Mouse (Mus musculus): ENCODE measurements around the gene Slc45a1. TPM values are rescaled to one million over a fixed set of nuclear protein-coding genes. Genes with fewer than 3 reads are reported as not detected.

Slc45a1 gene
- polyA plus RNA-seq, 1 experiment from 2014 or later, result 44.7 TPM

GRCm38 (mm10) chr4:150592087-150592486 is 59.9 kb downstream of the Slc45a1 start:
- no peak overlapping the region for H3K4me3 ChIP-seq (ENCODE audit: low read depth, low read length)
- no peaks in the 10 kb centered on the region for H3K36me3 ChIP-seq (ENCODE audit: control insufficient read depth, insufficient read depth, low read length)
- H3K4me1 ChIP-seq (ENCODE audit: control insufficient read depth, insufficient read depth, low read length), result peaks cover 26% of the 10 kb centered on the region
- H3K27ac ChIP-seq (ENCODE audit: low read length), result 0 out of 2 replicates have a peak overlapping the region, but pooled peaks have one; percentile 12
- no peaks in the 10 kb centered on the region for H3K27me3 ChIP-seq (ENCODE audit: control insufficient read depth, insufficient read depth, low read depth, low read length)
- 78% methylated on average over 6 of the region's 6 CpGs for WGBS
- no peak for ATAC-seq
- H3K4me2 ChIP-seq (ENCODE audit: low read length), result no peak overlapping the region
- no peaks in the 10 kb centered on the region for H3K9me3 ChIP-seq (replicated peaks; ENCODE audit: control insufficient read depth, low read length, poor library complexity, severe bottlenecking)
- no peak overlapping the region for H3K9ac ChIP-seq (ENCODE audit: low read depth, low read length)

DNA sequence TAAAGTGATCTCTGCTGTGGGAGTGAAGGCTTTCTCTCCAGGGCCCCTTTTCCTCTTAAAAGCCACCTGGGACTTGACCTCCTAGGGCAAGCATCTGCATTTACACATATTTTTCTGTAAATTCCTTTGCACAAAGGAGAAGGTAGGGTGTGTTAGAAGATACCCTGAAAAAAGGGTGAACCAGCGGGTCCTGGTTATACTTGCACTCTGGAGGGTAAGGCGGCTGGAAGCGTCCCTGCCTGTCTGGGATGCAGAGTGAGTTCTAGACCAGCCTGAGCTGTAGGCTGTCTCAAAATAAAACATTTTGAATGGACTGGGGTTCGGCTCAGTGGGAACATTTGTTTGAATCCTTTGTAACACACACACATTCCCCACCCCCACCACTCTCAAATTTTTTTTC is 60.4 kb downstream of the Slc45a1 start:
- peaks cover 31% of the 10 kb centered on the region for H3K4me1 ChIP-seq (ENCODE audit: control insufficient read depth, insufficient read depth, low read length)
- no peak overlapping the region for H3K4me3 ChIP-seq (ENCODE audit: low read depth, low read length)
- H3K27ac ChIP-seq (ENCODE audit: low read length), result no peak overlapping the region

DNA sequence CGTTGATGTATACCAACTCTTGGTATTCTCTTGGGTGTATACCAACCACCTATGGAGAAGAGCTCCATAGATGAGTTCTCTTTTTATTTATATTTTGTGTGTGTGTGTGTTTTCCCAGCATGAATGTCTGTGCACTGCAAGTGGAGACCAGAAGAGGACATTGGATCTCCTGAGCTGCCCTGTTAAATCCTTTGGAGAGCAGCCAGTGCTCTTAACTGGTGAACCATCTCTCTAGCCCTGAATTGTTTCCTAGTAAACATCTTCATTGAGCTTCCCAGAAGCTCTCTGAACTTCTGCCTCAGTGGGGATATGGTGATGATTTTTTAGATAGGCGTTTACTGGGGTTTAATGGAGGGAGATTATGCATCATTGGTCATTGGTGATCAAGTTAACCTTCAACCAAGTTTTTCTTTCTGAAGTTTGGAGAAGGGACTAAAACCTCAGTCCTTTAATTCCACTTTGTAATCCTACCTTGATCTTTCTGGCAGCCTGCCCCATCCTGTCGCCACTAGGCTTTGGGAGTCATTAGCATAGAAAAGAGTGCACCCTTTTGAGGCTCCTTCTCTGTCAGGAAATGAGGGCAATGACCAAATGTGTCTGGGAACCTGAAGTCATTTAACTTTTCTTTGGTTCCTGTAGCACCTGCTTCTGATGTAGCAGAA is 61.2 kb downstream of the Slc45a1 start:
- no peak for ATAC-seq
- 0 out of 2 replicates have a peak overlapping the region, but pooled peaks have one; percentile 25 for H3K27ac ChIP-seq (ENCODE audit: low read length)
- no peaks in the 10 kb centered on the region for H3K36me3 ChIP-seq (ENCODE audit: control insufficient read depth, insufficient read depth, low read length)
- H3K4me2 ChIP-seq (ENCODE audit: low read length), result no peak overlapping the region
- H3K4me1 ChIP-seq (ENCODE audit: control insufficient read depth, insufficient read depth, low read length), result peaks cover 31% of the 10 kb centered on the region
- H3K9me3 ChIP-seq (replicated peaks; ENCODE audit: control insufficient read depth, low read length, poor library complexity, severe bottlenecking), result no peaks in the 10 kb centered on the region
- no peak overlapping the region for H3K4me3 ChIP-seq (ENCODE audit: low read depth, low read length)
- H3K9ac ChIP-seq (ENCODE audit: low read depth, low read length), result no peak overlapping the region
- H3K27me3 ChIP-seq (ENCODE audit: control insufficient read depth, insufficient read depth, low read depth, low read length), result no peaks in the 10 kb centered on the region
- 41% methylated on average over 3 of the region's 3 CpGs for WGBS

More for the DNA sequence above, 60.4 kb downstream of the Slc45a1 start:
- Histone ChIP-seq H3K9ac (ENCODE audit: low read depth, low read length) (no peak overlapping the region), H3K4me2 (ENCODE audit: low read length) (no peak overlapping the region), H3K36me3 (ENCODE audit: control insufficient read depth, insufficient read depth, low read length) (no peaks in the 10 kb centered on the region), H3K9me3 (replicated peaks; ENCODE audit: control insufficient read depth, low read length, poor library complexity, severe bottlenecking) (no peaks in the 10 kb centered on the region), H3K27me3 (ENCODE audit: control insufficient read depth, insufficient read depth, low read depth, low read length) (no peaks in the 10 kb centered on the region)
- 68% methylated on average over 4 of the region's 4 CpGs for WGBS
- no peak for ATAC-seq

GRCm38 (mm10) chr4:150588300-150588621 is 63.7 kb downstream of the Slc45a1 start:
- H3K27ac ChIP-seq (ENCODE audit: low read length), result no peak overlapping the region
- H3K9me3 ChIP-seq (replicated peaks; ENCODE audit: control insufficient read depth, low read length, poor library complexity, severe bottlenecking), result no peaks in the 10 kb centered on the region
- no peak overlapping the region for H3K4me2 ChIP-seq (ENCODE audit: low read length)
- H3K4me3 ChIP-seq (ENCODE audit: low read depth, low read length), result no peak overlapping the region
- ATAC-seq, result no peak
- no peaks in the 10 kb centered on the region for H3K36me3 ChIP-seq (ENCODE audit: control insufficient read depth, insufficient read depth, low read length)
- H3K9ac ChIP-seq (ENCODE audit: low read depth, low read length), result no peak overlapping the region
- H3K4me1 ChIP-seq (ENCODE audit: control insufficient read depth, insufficient read depth, low read length), result peaks cover 48% of the 10 kb centered on the region
- H3K27me3 ChIP-seq (ENCODE audit: control insufficient read depth, insufficient read depth, low read depth, low read length), result no peaks in the 10 kb centered on the region
- WGBS, result 89% methylated on average over 2 of the region's 2 CpGs

- H3K27ac ChIP-seq (ENCODE audit: low read length), result 0 out of 2 replicates have a peak overlapping the region, but pooled peaks have one; percentile 3
- peaks cover 50% of the 10 kb centered on the region for H3K4me1 ChIP-seq (ENCODE audit: control insufficient read depth, insufficient read depth, low read length)
- H3K27me3 ChIP-seq (ENCODE audit: control insufficient read depth, insufficient read depth, low read depth, low read length), result no peaks in the 10 kb centered on the region
- 83% methylated on average over 8 of the region's 8 CpGs for WGBS
- no peaks in the 10 kb centered on the region for H3K36me3 ChIP-seq (ENCODE audit: control insufficient read depth, insufficient read depth, low read length)
- H3K9me3 ChIP-seq (replicated peaks; ENCODE audit: control insufficient read depth, low read length, poor library complexity, severe bottlenecking), result no peaks in the 10 kb centered on the region
- H3K4me3 ChIP-seq (ENCODE audit: low read depth, low read length), result no peak overlapping the region
- H3K9ac ChIP-seq (ENCODE audit: low read depth, low read length), result no peak overlapping the region
- H3K4me2 ChIP-seq (ENCODE audit: low read length), result no peak overlapping the region
- ATAC-seq, result no peak
Observed at GRCm38 (mm10) chr4:150587597-150588299, 64.2 kb downstream of the Slc45a1 start.

GRCm38 (mm10) chr4:150586275-150586674 is 65.7 kb downstream of the Slc45a1 start:
- Histone ChIP-seq H3K36me3 (ENCODE audit: control insufficient read depth, insufficient read depth, low read length) (no peaks in the 10 kb centered on the region), H3K27me3 (ENCODE audit: control insufficient read depth, insufficient read depth, low read depth, low read length) (no peaks in the 10 kb centered on the region), H3K4me1 (ENCODE audit: control insufficient read depth, insufficient read depth, low read length) (peaks cover 57% of the 10 kb centered on the region), H3K4me3 (ENCODE audit: low read depth, low read length) (no peak overlapping the region), H3K9ac (ENCODE audit: low read depth, low read length) (no peak overlapping the region), H3K27ac (ENCODE audit: low read length) (no peak overlapping the region), H3K4me2 (ENCODE audit: low read length) (no peak overlapping the region), H3K9me3 (replicated peaks; ENCODE audit: control insufficient read depth, low read length, poor library complexity, severe bottlenecking) (no peaks in the 10 kb centered on the region)
- ATAC-seq, result no peak
- WGBS, result 86% methylated on average over 5 of the region's 5 CpGs

DNA sequence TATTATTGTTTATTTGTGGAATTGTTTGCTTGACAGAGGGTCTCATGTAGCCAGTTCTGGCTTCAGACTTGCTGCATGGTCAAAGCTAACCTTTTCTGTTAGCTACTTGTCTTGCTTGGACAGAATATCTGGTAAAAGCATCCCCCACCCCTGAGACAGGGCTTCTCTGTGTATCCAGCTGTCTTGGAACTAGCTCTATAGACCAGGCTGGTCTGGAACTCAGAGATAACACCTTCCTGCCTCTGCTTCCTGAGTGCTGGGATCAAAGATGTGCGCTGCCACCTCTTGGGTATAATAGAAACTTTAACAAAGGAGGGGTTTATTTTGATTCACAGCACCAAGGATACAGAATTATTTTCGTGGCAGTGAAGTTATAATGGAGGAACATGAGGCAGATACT is 66.2 kb downstream of the Slc45a1 start:
- Histone ChIP-seq H3K4me3 (ENCODE audit: low read depth, low read length) (no peak overlapping the region), H3K4me2 (ENCODE audit: low read length) (no peak overlapping the region), H3K36me3 (ENCODE audit: control insufficient read depth, insufficient read depth, low read length) (no peaks in the 10 kb centered on the region), H3K4me1 (ENCODE audit: control insufficient read depth, insufficient read depth, low read length) (peaks cover 52% of the 10 kb centered on the region), H3K27me3 (ENCODE audit: control insufficient read depth, insufficient read depth, low read depth, low read length) (no peaks in the 10 kb centered on the region), H3K9me3 (replicated peaks; ENCODE audit: control insufficient read depth, low read length, poor library complexity, severe bottlenecking) (no peaks in the 10 kb centered on the region), H3K27ac (ENCODE audit: low read length) (no peak overlapping the region), H3K9ac (ENCODE audit: low read depth, low read length) (no peak overlapping the region)
- no peak for ATAC-seq
- WGBS, result 90% methylated on average over 2 of the region's 2 CpGs

- Histone ChIP-seq H3K27me3 (ENCODE audit: control insufficient read depth, insufficient read depth, low read depth, low read length) (no peaks in the 10 kb centered on the region), H3K4me3 (ENCODE audit: low read depth, low read length) (no peak overlapping the region), H3K4me1 (ENCODE audit: control insufficient read depth, insufficient read depth, low read length) (peaks cover 46% of the 10 kb centered on the region), H3K36me3 (ENCODE audit: control insufficient read depth, insufficient read depth, low read length) (no peaks in the 10 kb centered on the region), H3K4me2 (ENCODE audit: low read length) (peak overlapping the region; percentile 1; the same call in 1 of the 2 replicates), H3K9me3 (replicated peaks; ENCODE audit: control insufficient read depth, low read length, poor library complexity, severe bottlenecking) (no peaks in the 10 kb centered on the region), H3K27ac (ENCODE audit: low read length) (peak overlapping the region; percentile 77), H3K9ac (ENCODE audit: low read depth, low read length) (no peak overlapping the region; the same call in 1 of the 2 replicates)
- 27% methylated on average over 3 of the region's 3 CpGs for WGBS
- peak; percentile 59; the same call in 1 of the 2 replicates for ATAC-seq
Observed at GRCm38 (mm10) chr4:150583777-150584135, 68.2 kb downstream of the Slc45a1 start.

Measured in midbrain, embryonic 16.5 days (tissue).